Mouse (Mus musculus) embryonic facial prominence, embryonic 11.5 days (tissue): ENCODE measurements around the gene Pstk. TPM values are rescaled to one million over a fixed set of nuclear protein-coding genes. Genes with fewer than 3 reads are reported as not detected.
"Not testable (repeated sequence)": the region's sequence is repeated elsewhere in the genome, so short reads cannot be mapped to it uniquely, and the experiment has no call there.

Source experiments
- ATAC-seq: fragments of 200-750 bp; cut with Nextera tagmentation; replicated peaks from 2 replicates; pipeline ENCODE4 v1.8.0; 2017; ENCODE audit warnings: low read depth; ENCODE audit not compliant: insufficient number of reproducible peaks, low FRiP score, low TSS enrichment
- DNase-seq: peaks from one replicate; pipeline ENCODE4 v3.0.0-alpha.2; 2015; ENCODE audit warnings: low spot score
- H3K27ac ChIP-seq: fragments of 300-500 bp; sonication (generic); replicated peaks from 2 replicates; pipeline ENCODE4 v1.5.1; 2014; ENCODE audit warnings: mild to moderate bottlenecking, low read depth, low read length, control low read depth
- H3K27me3 ChIP-seq: fragments of 300-500 bp; sonication (generic); 2 replicates; pipeline ENCODE4 v1.6.1; 2014; ENCODE audit warnings: mild to moderate bottlenecking, low read length, moderate library complexity, mixed read lengths; ENCODE audit not compliant: control insufficient read depth, insufficient read depth
- H3K36me3 ChIP-seq: fragments of 300-500 bp; sonication (generic); replicated peaks from 2 replicates; pipeline ENCODE4 v1.6.1; 2014; ENCODE audit warnings: low read depth, mild to moderate bottlenecking, low read length, moderate library complexity, mixed read lengths; ENCODE audit not compliant: control insufficient read depth, insufficient read depth
- H3K4me1 ChIP-seq: fragments of 300-500 bp; sonication (generic); 2 replicates; pipeline ENCODE4 v1.6.1; 2014; ENCODE audit warnings: low read length, mixed read lengths; ENCODE audit not compliant: control insufficient read depth, insufficient read depth
- H3K4me2 ChIP-seq: fragments of 300-500 bp; sonication (generic); 2 replicates; pipeline ENCODE4 v1.6.1; 2014; ENCODE audit warnings: low read depth, mild to moderate bottlenecking, control low read depth, low read length, moderate library complexity
- H3K4me3 ChIP-seq: fragments of 300-500 bp; sonication (generic); 2 replicates; pipeline ENCODE4 v1.5.1; 2014; ENCODE audit warnings: low read depth, low read length, control low read depth
- H3K9ac ChIP-seq: fragments of 300-500 bp; sonication (generic); replicated peaks from 2 replicates; pipeline ENCODE4 v1.6.1; 2014; ENCODE audit warnings: mild to moderate bottlenecking, control low read depth, low read length
- H3K9me3 ChIP-seq: fragments of 300-500 bp; sonication (generic); replicated peaks from 2 replicates; pipeline ENCODE4 v1.6.1; 2016; ENCODE audit warnings: mild to moderate bottlenecking, low read length, inconsistent platforms, mixed read lengths; ENCODE audit not compliant: control insufficient read depth
- WGBS: fragments of 180-500 bp; shearing (Covaris S2); extraction: QIAGEN DNeasy Blood & Tissue Kit; methylation state at CpG from one replicate; pipeline ENCODE4 v1.1.7; 2014; 5-methylcytosine and 5-hydroxymethylcytosine counted together
- polyA plus RNA-seq: library from polyadenylated mRNA; unstranded; fragments of >200 nt; fragmentation: Nextera tagmentation; extraction: Ambion mirVana; gene quantifications from 2 replicates; pipeline ENCODE4 v1.2.1, GENCODE M21; 2014

Gene Pstk
- polyA plus RNA-seq, 1 experiment from 2014 or later: 70.0 TPM

DNA sequence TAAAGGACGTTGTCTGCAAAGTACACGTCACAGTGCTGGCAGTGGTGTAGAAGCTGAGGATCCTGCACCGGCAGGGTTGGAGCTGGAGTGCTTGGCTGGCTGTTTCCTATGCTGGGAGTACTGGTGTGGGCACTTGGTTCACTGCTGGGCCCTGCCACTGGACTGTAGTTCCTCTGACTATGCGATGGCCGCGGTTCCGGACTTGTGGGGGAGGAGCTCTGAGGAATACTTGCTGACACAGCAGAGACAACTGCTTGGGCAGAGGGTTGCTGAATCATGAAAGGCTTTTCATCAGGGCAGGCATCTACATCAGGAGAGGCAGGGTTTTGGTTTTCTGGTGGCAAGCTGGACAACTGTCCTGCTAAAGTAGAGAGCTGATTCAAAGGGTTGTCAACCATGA, 20.8 kb downstream of the Pstk start:
- not testable (repeated sequence) for H3K9me3 ChIP-seq, H3K9ac ChIP-seq, H3K4me1 ChIP-seq, H3K27me3 ChIP-seq, H3K27ac ChIP-seq, H3K4me2 ChIP-seq, DNase-seq, ATAC-seq, H3K36me3 ChIP-seq, H3K4me3 ChIP-seq
- 89% methylated on average over 6 of the region's 7 CpGs for WGBS

DNA sequence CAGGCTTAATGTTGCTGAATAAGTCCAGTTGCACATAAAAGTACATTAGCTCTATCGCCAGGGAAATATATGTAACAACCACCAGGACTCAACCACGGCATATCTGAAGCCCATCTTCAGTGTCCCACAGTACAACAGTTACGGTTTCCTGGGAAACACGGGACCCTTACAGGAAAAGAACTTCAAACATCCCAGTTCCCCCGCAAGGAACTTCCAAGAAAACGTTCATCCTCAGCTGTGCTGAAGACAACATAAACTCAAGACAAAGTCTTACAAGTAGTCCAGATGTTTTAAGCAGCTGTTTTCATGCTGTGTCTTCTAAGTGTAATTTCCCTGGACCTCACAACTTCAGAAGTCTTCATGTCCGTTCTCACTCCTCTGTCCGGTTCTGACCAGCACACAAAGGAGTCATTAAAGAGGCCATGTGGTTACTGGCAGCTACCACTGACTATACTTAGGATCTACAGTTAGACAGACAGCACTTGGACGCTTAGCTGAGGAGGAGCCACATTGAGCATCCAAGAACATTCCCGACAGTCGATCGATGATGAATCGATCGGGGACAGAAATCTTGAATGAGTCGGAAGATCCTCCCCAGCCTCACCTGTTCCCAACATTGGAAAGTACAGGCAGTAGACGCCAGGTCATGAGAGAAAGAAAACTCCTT, 38.5 kb downstream of the Pstk start:
- peak; percentile 49 for DNase-seq

DNA sequence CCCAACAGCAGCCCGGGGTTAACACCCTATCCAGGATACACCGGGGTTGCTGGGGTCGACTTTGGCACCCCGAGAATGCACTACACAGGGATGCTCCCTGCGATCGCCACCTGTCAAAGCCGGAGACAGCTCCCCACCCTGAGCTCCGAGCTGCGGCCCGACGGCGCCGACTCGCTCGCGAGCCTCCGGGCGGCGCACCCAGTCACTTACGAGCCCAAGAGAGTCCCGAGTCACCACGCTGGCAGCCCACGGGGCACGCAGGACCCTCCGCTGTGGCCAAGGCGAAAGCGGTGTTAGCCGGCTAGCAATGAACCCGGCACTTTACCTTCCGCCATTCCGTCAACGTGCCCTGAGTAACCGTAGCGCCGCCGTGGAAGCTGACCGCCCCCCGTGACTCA, 39.0 kb downstream of the Pstk start:
- no peaks in the 10 kb centered on the region for H3K4me1 ChIP-seq
- no peaks in the 10 kb centered on the region for H3K36me3 ChIP-seq
- peak overlapping the region; percentile 63 for H3K4me2 ChIP-seq
- WGBS: 0% methylated on average over 38 of the region's 38 CpGs
- peak overlapping the region; percentile 92 for H3K9ac ChIP-seq
- H3K27ac ChIP-seq: peak overlapping the region; percentile 52; the same call in 1 of the 2 replicates
- H3K27me3 ChIP-seq: no peaks in the 10 kb centered on the region
- DNase-seq (peak; percentile 3), ATAC-seq (peak; percentile 56)
- peak overlapping the region; percentile 88 for H3K4me3 ChIP-seq
- no peaks in the 10 kb centered on the region for H3K9me3 ChIP-seq

More for the DNA sequence above, 38.5 kb downstream of the Pstk start:
- no peaks in the 10 kb centered on the region for H3K9me3 ChIP-seq
- H3K9ac ChIP-seq: peak overlapping the region; percentile 92
- H3K27ac ChIP-seq: no peak overlapping the region
- H3K4me2 ChIP-seq: peak overlapping the region; percentile 63
- WGBS: 5% methylated on average over 16 of the region's 16 CpGs
- no peaks in the 10 kb centered on the region for H3K4me1 ChIP-seq
- no peaks in the 10 kb centered on the region for H3K36me3 ChIP-seq
- no peaks in the 10 kb centered on the region for H3K27me3 ChIP-seq
- no peak for ATAC-seq
- H3K4me3 ChIP-seq: peak overlapping the region; percentile 88

DNA sequence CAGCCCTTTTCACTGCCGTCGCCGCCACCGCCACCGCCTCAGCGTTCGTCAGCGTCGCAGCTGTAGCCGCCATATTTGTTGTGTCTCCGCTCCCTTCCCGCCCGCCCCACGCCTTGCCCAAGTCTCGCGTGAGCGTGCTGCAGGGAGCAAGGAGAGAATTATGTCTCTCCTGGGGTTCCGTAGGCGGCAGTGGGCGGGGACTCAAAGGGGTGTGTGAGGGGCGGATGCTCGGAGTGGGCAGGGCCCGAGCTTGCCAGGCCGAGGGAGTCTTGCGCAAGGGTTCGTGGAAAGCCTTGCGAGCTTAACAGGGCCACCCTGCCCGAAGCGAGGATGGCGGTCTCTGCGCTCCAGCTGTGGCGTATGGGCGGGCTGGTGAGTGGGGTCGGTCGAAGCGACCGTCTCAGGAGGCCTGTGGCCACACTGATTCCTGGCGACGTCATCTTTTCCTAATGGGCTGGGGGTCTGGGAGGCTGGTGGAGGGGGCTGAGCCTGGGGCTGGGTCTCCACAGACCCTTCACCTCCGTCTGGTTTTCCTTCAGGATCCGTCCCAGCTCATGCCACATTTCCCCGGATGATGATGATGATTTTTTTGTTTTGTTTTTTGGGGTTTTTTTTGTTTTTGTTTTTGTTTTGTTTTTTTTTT, 39.6 kb downstream of the Pstk start, which contains the start of the genes Ikzf5 and Acadsb:
Gene Ikzf5, minus strand, starts transcription at position 106 of the 643 bp plus-strand sequence.
Gene Acadsb, plus strand, starts transcription at position 186 of the 643 bp plus-strand sequence.
- ATAC-seq (peak; percentile 99), DNase-seq (peak; percentile 97)
- H3K27ac ChIP-seq: peak within 1 kb of the TSS; percentile 52; the same call in 1 of the 2 replicates
- peak within 1 kb of the TSS; percentile 92 for H3K9ac ChIP-seq
- no peaks in the 10 kb centered on the region for H3K9me3 ChIP-seq
- H3K4me2 ChIP-seq: peak within 1 kb of the TSS; percentile 63
- no peaks in the 10 kb centered on the region for H3K27me3 ChIP-seq
- H3K4me3 ChIP-seq: peak within 1 kb of the TSS; percentile 88
- no peaks in the 10 kb centered on the region for H3K36me3 ChIP-seq
- no peaks in the 10 kb centered on the region for H3K4me1 ChIP-seq
- under 1% methylated on average over 42 of the region's 42 CpGs for WGBS

DNA sequence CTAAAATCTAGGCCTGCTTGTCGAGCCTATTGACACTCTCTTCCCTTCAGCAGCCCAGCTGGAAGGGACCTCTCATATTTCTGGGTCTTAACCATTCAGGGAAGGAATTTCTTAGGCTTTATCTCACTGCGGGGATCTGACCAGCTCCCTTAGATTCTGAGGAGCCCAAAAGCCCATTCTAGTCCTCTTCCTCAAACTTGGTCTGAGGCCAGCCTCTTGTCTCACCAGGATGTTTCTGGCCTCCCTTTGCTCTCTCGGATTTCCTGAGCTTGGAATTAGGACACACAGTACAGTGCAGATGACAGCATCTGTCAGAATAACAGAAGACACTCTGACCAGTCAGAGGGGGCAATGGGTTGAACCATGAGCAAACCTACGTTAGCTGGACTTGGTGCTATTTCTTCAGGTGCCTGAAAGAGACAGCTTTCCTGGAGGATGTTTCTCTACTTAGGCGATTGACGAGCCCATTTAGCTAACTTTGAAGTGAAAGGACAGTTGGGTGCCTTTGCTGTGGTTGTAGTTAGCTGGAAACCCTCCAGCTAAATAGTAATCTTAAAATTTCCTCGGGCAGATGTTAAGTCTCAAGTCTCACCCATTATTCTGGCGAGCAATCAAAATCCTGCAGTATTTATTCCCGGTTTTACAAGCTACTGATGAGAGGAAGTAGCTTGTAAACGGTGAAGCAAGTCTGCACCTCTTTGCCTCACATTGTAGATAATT, 40.4 kb downstream of the Pstk start:
- Histone ChIP-seq H3K4me2 (peak overlapping the region; percentile 51), H3K27ac (no peak overlapping the region), H3K27me3 (no peaks in the 10 kb centered on the region), H3K9me3 (no peaks in the 10 kb centered on the region), H3K9ac (peak overlapping the region; percentile 2; the same call in 1 of the 2 replicates), H3K36me3 (no peaks in the 10 kb centered on the region), H3K4me3 (peak overlapping the region; percentile 88), H3K4me1 (no peaks in the 10 kb centered on the region)
- WGBS: 61% methylated on average over 10 of the region's 10 CpGs
- no peak for DNase-seq
- ATAC-seq: no peak

DNA sequence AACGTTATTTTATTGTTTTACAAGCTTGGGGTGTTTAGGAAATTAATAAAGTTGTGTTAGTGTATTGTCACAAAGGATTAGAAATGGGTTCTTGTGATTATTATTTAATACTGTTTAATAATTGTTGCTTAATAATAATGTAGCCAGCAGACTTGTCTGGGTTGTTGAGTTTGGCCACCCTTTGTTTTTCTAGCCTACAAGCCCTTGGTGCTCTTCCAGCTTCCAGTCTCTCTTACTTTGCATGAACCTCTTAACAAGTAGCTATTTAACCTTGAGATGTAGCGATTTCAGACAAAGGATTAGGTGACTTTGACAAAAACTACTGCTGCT, 41.0 kb downstream of the Pstk start:
- DNase-seq (no peak), ATAC-seq (no peak)
- no peaks in the 10 kb centered on the region for H3K4me1 ChIP-seq
- no peaks in the 10 kb centered on the region for H3K36me3 ChIP-seq
- H3K9ac ChIP-seq: no peak overlapping the region
- H3K27ac ChIP-seq: no peak overlapping the region
- H3K27me3 ChIP-seq: no peaks in the 10 kb centered on the region
- no peak overlapping the region for H3K4me3 ChIP-seq
- WGBS: 67% methylated on average over 2 of the region's 2 CpGs
- H3K4me2 ChIP-seq: no peak overlapping the region
- H3K9me3 ChIP-seq: no peaks in the 10 kb centered on the region

DNA sequence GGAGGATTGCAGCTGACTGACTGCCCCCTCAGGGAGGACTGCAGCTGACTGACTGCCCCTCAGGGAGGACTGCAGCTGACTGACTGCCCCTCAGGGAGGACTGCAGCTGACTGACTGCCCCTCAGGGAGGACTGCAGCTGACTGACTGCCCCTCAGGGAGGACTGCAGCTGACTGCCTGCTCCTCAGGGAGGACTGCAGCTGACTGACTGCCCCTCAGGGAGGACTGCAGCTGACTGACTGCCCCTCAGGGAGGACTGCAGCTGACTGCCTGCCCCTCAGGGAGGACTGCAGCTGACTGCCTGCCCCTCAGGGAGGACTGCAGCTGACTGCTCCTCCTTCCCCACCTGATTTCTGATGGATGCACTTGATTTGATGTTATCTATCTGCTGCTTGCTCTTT, 45.8 kb downstream of the Pstk start:
- H3K27me3 ChIP-seq, DNase-seq, H3K27ac ChIP-seq, H3K9me3 ChIP-seq, H3K4me3 ChIP-seq, ATAC-seq, H3K36me3 ChIP-seq, H3K9ac ChIP-seq, H3K4me2 ChIP-seq, H3K4me1 ChIP-seq: not testable (repeated sequence)

DNA sequence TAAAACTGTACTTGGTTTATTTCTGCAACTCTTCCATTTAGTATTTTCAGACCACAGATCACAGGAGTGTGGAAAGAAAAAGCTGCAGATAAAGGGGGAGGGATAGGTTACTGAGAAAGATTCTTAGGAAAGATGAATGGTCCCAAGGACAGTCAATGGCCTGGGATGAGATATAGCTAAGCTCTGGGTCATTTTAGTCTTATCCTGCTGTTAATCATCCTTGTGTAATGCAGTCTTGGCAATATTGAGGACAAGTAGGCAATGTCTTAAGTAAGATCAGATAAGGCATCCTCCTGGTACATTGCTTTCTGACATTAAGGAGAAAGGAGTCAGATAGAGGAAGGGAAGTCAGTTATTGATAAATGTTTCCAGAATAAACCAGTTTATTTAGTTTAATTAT, 46.7 kb downstream of the Pstk start:
- H3K9me3 ChIP-seq: no peaks in the 10 kb centered on the region
- ATAC-seq: no peak
- H3K27ac ChIP-seq: no peak overlapping the region
- no peaks in the 10 kb centered on the region for H3K36me3 ChIP-seq
- H3K27me3 ChIP-seq: no peaks in the 10 kb centered on the region
- no peak overlapping the region for H3K4me2 ChIP-seq
- H3K4me1 ChIP-seq: no peaks in the 10 kb centered on the region
- H3K4me3 ChIP-seq: no peak overlapping the region
- DNase-seq: no peak
- no peak overlapping the region for H3K9ac ChIP-seq
